Mouse (Mus musculus) MEL (cell line): Measurements from ENCODE around the gene Tcea3. TPM values are rescaled to one million over a fixed set of nuclear protein-coding genes. Genes with fewer than 3 reads are reported as not detected.

Experiments
- DNase-seq: peaks from one replicate; pipeline ENCODE4 v3.0.0; 2011; ENCODE audit warnings: low read depth, low spot score
- H3K27ac ChIP-seq: 2 replicates; pipeline ENCODE4 v1.5.1; 2012; ENCODE audit warnings: low read depth, mild to moderate bottlenecking, control low read depth, low read length, moderate library complexity; ENCODE audit not compliant: control insufficient read depth
- H3K27me3 ChIP-seq, 2 experiments: fragments of 150-350 bp in 1 of 2; sonication (generic) in 1 of 2; 2 replicates each; pipeline ENCODE4 v1.6.1; 2012; ENCODE audit warnings: low read length in 2 of 2, mild to moderate bottlenecking in 2 of 2, improper control_type of control experiment in 1 of 2, moderate library complexity in 1 of 2; ENCODE audit not compliant: insufficient read depth in 2 of 2, control insufficient read depth in 1 of 2
- H3K36me3 ChIP-seq, 2 experiments: 2 replicates each; pipeline ENCODE4 v1.6.1; 2012 to 2014; ENCODE audit warnings: low read length in 2 of 2, improper control_type of control experiment in 1 of 2, inconsistent platforms in 1 of 2, mild to moderate bottlenecking in 1 of 2; ENCODE audit not compliant: insufficient read depth in 2 of 2, control insufficient read depth in 1 of 2
- H3K4me1 ChIP-seq, 2 experiments: fragments of 150-350 bp in 1 of 2; sonication (generic) in 1 of 2; 2 replicates each; pipeline ENCODE4 v1.6.1; 2012; ENCODE audit warnings: low read length in 2 of 2, improper control_type of control experiment in 1 of 2, mild to moderate bottlenecking in 1 of 2; ENCODE audit not compliant: insufficient read depth in 2 of 2, control insufficient read depth in 1 of 2
- H3K4me3 ChIP-seq, 2 experiments: fragments of 150-350 bp in 1 of 2; sonication (generic) in 1 of 2; 2 replicates each; pipeline ENCODE4 v1.5.1; 2012; ENCODE audit warnings: low read depth in 2 of 2, low read length in 2 of 2, mild to moderate bottlenecking in 2 of 2, moderate library complexity in 2 of 2, control low read depth in 1 of 2, improper control_type of control experiment in 1 of 2; ENCODE audit not compliant: control insufficient read depth in 1 of 2, insufficient read depth in 1 of 2
- H3K79me2 ChIP-seq: 2 replicates; pipeline ENCODE4 v1.6.1; 2012; ENCODE audit warnings: mild to moderate bottlenecking, low read length, moderate library complexity; ENCODE audit not compliant: control insufficient read depth, poor library complexity, insufficient read depth
- H3K9ac ChIP-seq: 2 replicates; pipeline ENCODE4 v1.6.1; 2012; ENCODE audit warnings: low read depth, mild to moderate bottlenecking, control low read depth, low read length, moderate library complexity; ENCODE audit not compliant: control insufficient read depth, poor library complexity, severe bottlenecking
- H3K9me3 ChIP-seq: fragments of 150-350 bp; sonication (generic); replicated peaks from 2 replicates; pipeline ENCODE4 v1.6.1; 2012; ENCODE audit warnings: mild to moderate bottlenecking, low read length, improper control_type of control experiment, moderate library complexity; ENCODE audit not compliant: insufficient read depth
- E2F4 ChIP-seq: IDR thresholded peaks from 2 replicates; pipeline ENCODE4 v1.6.1; 2011; ENCODE audit warnings: low read depth, low read length, improper control_type of control experiment, borderline replicate concordance
- EP300 ChIP-seq, 2 experiments: IDR thresholded peaks; 2 replicates each; pipeline ENCODE4 v1.6.1; 2011; ENCODE audit warnings: improper control_type of control experiment in 2 of 2, low read length in 2 of 2, low read depth in 1 of 2, mild to moderate bottlenecking in 1 of 2
- GATA1 ChIP-seq: IDR thresholded peaks from 2 replicates; pipeline ENCODE4 v1.6.1; 2011; ENCODE audit warnings: low read depth, low read length, improper control_type of control experiment
- JUND ChIP-seq: IDR thresholded peaks from 2 replicates; pipeline ENCODE4 v1.6.1; 2011; ENCODE audit warnings: low read depth, mild to moderate bottlenecking, improper control_type of control experiment, low read length
- KAT2A ChIP-seq: conservative IDR thresholded peaks from 2 replicates; pipeline ENCODE4 v1.6.1; 2012; ENCODE audit warnings: low read depth, low read length, improper control_type of control experiment, inconsistent platforms
- MAX ChIP-seq: IDR thresholded peaks from 2 replicates; pipeline ENCODE4 v1.6.1; 2011; ENCODE audit warnings: low read length, improper control_type of control experiment
- NRF1 ChIP-seq: IDR thresholded peaks from 2 replicates; pipeline ENCODE4 v1.6.1; 2014; ENCODE audit warnings: low read depth, mild to moderate bottlenecking, inconsistent platforms, low read length, improper control_type of control experiment, moderate library complexity; ENCODE audit not compliant: poor library complexity, insufficient read depth, severe bottlenecking
- POLR2AphosphoS2 ChIP-seq: IDR thresholded peaks from 2 replicates; pipeline ENCODE4 v1.6.1; 2011; ENCODE audit warnings: low read length, improper control_type of control experiment
- POLR2AphosphoS5 ChIP-seq: IDR thresholded peaks from 2 replicates; pipeline ENCODE4 v1.6.1; 2012; ENCODE audit warnings: low read depth, borderline replicate concordance, mild to moderate bottlenecking, inconsistent platforms, low read length, moderate library complexity, mixed read lengths
- UBTF ChIP-seq: IDR thresholded peaks from 2 replicates; pipeline ENCODE4 v1.6.1; 2012; ENCODE audit warnings: low read depth, mild to moderate bottlenecking, inconsistent platforms, low read length, improper control_type of control experiment, moderate library complexity, borderline replicate concordance; ENCODE audit not compliant: insufficient read depth
- USF1 ChIP-seq: IDR thresholded peaks from 2 replicates; pipeline ENCODE4 v1.6.1; 2014; ENCODE audit warnings: low read depth, mild to moderate bottlenecking, inconsistent platforms, low read length, improper control_type of control experiment, moderate library complexity
- ZKSCAN1 ChIP-seq: IDR thresholded peaks from 2 replicates; pipeline ENCODE4 v1.6.1; 2012; ENCODE audit warnings: low read depth, mild to moderate bottlenecking, inconsistent platforms, low read length, improper control_type of control experiment, moderate library complexity
- polyA plus RNA-seq, 2 experiments: library from polyadenylated mRNA; stranded (reverse) in 1 of 2; unstranded in 1 of 2; fragments of >175 nt in 1 of 2; fragments of >200 nt in 1 of 2; gene quantifications; 2 replicates each; pipeline versions ENCODE4 v1.2.1 to v1.2.4; 2012; ENCODE audit warnings: low replicate concordance in 2 of 2, low read depth in 1 of 2; ENCODE audit not compliant: insufficient read length in 2 of 2, insufficient read depth in 1 of 2, missing spikeins in 1 of 2
- total RNA-seq: library from RNA; depleted of rRNA; stranded (reverse); fragments of 300-350 nt; gene quantifications from 2 replicates; pipeline ENCODE4 v1.2.3, GENCODE M21; 2012

Tcea3 gene
- total and polyA plus RNA-seq, 3 experiments: not detected

GRCm38 (mm10) chr4:136290781-136291595 lies 43.5 kb downstream of the Tcea3 start (continued):
- no peak for TF ChIP-seq ZKSCAN1
- TF ChIP-seq EP300 (IDR thresholded peaks at IDR 0.05; ENCODE audit: low read depth in 1 of 2, low read length in 2 of 2): no peak
- TF ChIP-seq, all 39 proteins: peak for 0

- TF ChIP-seq GATA1 (no peak), JUND (no peak), NRF1 (no peak), UBTF (no peak), POLR2AphosphoS2 (no peak), POLR2AphosphoS5 (no peak)
- peaks cover under 1 to 2% of the 10 kb centered on the region in 2 experiments; a peak in 2 of 4 replicates for H3K36me3 ChIP-seq
Measured at GRCm38 (mm10) chr4:136291692-136292091, 44.2 kb downstream of the Tcea3 start.

GRCm38 (mm10) chr4:136295941-136296340 lies 48.4 kb downstream of the Tcea3 start:
- Histone ChIP-seq H3K4me1 (no peaks in the 10 kb centered on the region), H3K36me3 (no peaks in the 10 kb centered on the region), H3K9ac (no peak overlapping the region), H3K79me2 (no peaks in the 10 kb centered on the region), H3K27ac (no peak overlapping the region), H3K4me3 (no peak overlapping the region), H3K27me3 (no peaks in the 10 kb centered on the region), H3K9me3 (no peaks in the 10 kb centered on the region)
- DNase-seq: no peak
- TF ChIP-seq KAT2A: no peak
- no peak for TF ChIP-seq ZKSCAN1
- no peak for TF ChIP-seq USF1
- TF ChIP-seq MAX: no peak
- no peak for TF ChIP-seq E2F4

More at GRCm38 (mm10) chr4:136291692-136292091, 44.2 kb downstream of the Tcea3 start:
- Histone ChIP-seq H3K4me1 (peaks cover 0 to 1% of the 10 kb centered on the region in 2 experiments; a peak in 2 of 4 replicates), H3K27me3 (no peaks in the 10 kb centered on the region), H3K79me2 (0 out of 2 replicates have a peak, but pooled peaks cover under 1% of the 10 kb centered on the region), H3K27ac (no peak overlapping the region), H3K9ac (no peak overlapping the region), H3K4me3 (no peak overlapping the region), H3K9me3 (no peaks in the 10 kb centered on the region)
- DNase-seq: no peak
